Mouse (Mus musculus) kidney, postnatal 25 days (tissue): ENCODE measurements around the gene Crtam.

ENCODE experiments used
- DNase-seq, 2 experiments: peaks; one replicate each; pipeline ENCODE4 v3.0.0; 2021; ENCODE audit warnings: mixed read lengths in 2 of 2

The Crtam gene

DNA sequence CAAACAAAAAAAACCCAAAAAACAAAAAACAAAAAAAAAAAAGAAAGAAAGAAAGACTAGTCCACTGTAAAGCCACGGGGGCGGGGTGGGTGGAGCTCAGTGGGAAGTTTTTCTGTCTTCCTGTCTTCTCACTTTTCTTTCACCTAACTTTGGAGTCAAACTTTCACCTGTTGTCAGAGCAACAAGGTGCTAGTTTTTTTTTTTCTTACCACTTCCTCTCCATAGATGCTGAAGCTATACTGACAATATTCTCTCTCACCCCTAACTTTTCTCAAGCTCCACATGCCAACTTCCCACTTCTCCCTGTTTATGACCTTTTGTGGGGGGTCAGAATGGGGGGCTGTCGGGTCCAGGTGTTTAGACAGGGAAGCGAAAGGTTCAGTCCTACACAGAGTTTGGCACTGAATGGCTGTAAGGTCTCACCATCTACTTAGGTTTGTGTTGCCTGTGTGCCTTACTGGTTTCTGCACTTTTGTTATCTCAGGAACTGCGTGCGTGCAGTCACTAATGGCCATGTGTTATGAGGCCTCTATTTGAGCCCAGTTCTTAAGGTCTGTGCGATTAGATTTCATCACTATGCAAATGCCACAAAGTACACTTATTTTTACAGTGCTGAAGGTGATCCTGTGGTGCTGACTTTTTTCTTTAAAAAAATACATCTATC, 7.2 kb downstream of the Crtam start:
- no peak for DNase-seq

DNA sequence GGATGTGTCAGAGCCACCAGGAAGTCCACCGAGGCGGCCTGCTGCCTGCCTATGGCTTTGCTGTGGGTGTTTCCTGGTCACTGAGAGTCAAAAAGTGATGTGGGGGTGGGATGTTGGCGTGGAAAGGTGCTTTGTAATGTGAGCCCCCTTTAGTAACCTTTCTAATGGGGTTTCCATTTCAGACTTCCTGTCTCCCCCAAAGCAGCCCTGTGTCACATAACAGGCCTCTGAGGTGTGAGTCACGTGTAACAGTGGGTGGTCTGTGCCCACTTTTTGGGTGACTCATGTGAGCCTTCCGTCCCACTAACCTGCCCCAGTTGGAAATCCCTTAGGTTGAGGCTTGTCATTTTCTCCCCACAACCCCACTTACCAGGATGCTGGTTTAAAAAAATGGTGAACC, 10.4 kb downstream of the Crtam start:
- no peak for DNase-seq

DNA sequence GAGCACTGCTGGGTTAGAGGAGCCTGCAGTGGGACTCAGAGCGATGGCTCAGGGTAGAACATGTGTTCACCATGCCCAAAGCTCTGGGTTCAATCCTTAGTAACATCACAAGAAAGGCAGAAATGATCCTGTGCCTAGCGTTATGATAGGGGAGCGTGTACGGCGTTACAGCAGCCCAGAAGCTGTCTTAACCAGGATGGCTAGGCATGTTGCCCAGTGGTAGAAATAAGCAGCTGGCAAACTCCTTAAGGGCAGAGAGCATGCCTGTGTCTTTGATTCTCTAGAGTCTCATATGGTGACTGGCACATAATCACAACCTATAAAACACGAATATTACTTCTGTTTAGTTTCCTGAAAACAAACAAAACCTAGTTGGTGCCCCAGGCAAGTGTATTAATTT, 12.9 kb downstream of the Crtam start:
- no peak for DNase-seq

DNA sequence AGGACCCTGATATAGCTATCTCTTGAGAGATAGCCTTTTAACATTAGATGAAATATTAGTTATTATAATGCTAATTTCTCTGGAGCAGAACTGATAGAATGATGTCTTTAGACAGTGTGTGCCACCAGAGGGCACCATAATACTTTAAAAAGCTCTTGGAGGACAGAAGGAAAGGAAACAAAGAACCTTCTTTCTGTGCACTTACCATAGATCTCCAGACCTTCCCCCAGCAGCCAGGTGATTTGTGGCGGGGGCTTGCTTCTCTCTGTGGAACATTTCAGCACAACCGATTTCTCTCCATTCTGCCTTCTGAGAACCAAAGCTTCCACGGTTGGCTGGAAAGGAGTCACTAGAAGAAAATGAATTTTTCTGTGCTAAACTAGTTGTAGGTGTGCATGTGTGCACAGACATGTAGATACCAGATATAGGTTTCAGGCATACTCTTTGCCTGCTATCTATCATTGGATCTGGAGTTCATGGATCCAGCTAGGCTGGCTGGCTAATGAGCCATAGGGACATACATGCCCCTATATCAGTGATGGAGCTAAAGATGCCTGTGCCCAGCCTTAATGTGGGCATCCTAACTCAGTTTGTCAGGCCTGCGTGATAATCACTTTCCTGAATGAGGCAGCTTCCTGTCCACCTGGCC, 14.4 kb downstream of the Crtam start:
- peak in 1 of 2 experiments; percentile 73 for DNase-seq

DNA sequence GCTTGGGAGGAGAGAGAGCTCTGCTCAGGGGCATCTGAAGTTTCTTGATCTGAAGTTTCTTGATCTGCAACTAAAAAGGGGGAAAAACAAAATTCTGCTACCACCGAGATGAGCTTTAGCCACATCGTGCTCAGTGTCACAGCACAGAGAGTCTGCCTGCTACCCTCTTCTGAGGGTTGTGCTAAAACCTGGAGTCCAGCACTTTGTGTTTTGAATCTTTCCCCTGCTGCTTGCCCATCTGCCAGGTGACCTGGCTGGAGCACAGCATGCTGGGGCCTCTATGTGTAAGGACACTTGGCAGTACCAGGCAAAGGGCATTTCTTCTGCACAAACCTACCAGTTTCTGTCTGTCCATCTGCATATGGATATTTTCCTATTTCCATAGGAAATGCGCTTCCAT, 20.1 kb downstream of the Crtam start:
- no peak for DNase-seq

DNA sequence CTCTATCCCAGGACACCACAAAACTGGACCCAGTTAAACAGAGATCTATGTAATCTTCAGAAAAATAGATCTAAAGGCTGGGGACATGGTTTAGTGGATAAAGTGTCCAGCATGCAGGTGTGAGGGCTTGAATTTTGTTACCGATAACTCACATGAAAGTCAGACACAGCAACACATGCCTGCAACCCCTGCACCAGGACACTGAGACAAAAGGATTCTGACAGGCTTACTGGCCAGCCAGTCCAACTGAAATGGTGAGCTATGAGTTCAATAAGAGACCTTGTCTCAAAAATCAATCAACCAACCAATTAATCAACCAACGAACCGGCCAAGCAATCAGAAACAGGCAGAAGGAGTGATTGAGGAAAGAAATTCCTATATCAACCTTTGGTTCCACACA, 20.7 kb downstream of the Crtam start:
- no peak for DNase-seq

DNA sequence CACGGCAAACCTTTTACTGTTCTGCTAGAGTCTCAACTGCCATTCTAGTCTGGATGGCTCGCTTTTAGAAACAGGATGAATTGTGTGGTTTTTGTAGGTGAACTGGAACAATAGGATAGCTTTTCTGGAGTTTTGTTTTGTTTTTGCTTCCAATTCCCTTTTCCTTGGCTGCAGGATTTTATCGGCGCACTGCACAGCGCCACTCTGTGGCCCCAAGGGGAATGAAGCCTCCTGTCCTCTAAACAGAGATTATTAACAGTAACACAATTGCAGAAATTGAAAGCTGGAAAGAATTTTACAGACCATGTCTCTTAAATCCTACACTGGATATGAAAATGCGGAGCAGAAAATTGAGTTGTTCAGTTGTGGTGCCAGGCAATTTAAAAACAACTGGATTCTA, 21.9 kb downstream of the Crtam start:
- no peak for DNase-seq

DNA sequence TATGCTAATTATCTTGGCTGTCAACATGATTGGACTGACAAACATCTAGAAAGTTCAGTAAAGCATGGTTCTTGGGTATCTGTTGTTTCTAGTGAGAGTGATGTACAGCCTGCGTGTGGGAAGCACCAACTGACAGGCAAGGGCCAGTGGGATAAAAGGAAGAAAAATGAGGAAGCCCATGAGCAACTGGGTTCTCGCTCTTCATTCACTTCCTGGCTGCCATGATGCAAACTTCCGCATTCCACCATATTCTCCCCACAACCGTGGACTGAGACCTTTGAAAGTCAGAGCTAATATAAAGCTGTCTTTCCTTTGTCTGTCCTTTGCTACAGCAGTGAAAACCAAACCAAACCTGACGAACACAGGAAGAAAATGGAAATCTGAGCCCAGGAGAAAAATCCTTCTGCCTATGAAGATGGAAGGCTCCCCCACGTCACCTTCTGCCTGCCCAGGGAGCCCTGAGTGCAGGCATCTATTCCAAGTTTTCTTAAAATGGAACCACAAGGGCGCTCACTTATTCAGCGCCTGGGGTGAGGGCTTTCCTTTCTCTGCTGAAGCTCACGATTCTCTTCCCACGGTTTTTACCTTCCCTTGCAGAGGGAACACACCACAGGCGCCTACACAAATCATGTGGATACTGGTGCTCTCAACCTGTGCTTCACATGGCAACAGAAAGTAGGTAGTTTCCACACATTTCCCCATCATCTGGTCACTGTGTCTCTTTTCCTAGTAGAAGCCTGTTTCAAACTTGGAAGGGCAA, 30.2 kb downstream of the Crtam start:
- DNase-seq = no peak

DNA sequence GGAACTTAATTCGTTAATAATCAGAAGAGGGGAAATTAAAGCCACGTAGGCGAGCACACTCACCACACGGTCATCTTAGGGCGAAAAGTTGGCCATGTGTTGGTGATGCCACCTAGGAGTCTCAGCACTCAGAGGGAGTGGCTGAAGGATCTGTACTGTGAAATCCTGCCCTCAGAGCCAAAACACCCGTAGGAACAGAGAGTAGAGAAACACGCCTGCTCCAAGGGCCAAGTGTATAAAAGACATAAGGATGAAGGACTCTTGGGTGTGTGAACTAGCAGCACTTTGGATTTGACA, 40.1 kb downstream of the Crtam start:
- DNase-seq = no peak

DNA sequence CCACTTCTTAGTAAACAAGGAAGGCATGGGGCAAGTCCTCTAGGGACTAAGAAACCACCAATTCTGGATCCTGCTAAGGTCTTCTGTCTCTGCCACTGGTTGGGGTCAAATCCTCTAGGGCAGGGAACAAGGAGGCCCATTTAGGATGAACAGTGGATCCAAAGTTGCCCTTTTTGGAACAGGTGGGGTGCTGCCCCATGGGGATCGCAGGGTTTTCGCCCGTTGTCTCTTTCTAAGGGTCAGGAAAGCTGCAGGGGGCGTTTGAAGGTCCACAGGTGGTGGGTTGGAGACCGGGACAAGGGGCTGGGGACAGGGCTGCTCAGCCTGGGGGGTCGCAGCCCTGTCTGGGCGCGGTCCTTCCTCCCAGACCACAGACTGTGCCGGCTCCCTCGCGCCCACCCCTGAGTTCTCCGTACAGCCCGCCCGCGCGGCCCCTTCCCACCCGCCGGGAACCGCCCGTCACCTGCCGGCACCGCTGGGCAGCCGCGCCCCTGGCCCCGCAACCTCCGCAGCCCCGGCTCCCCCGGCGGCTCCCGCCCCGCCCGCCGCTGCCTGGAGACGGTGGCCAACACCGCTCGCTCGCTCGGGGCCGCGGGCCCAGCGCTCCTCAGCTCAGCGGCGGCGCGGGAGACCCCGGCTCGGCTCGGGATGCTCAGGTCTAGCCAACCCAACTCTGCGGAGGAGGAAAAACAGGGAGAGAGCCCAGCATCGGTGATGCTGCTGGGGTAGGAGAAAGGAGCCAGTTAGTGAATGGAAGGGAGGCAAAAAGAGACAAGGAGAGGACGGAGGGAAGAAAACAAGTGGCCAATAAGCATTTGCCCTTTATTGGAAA, 40.6 kb downstream of the Crtam start, which contains the start of gene Jhy:
Jhy (minus strand) TSS at position 533 of the 832 bp plus-strand sequence.
- no peak for DNase-seq

DNA sequence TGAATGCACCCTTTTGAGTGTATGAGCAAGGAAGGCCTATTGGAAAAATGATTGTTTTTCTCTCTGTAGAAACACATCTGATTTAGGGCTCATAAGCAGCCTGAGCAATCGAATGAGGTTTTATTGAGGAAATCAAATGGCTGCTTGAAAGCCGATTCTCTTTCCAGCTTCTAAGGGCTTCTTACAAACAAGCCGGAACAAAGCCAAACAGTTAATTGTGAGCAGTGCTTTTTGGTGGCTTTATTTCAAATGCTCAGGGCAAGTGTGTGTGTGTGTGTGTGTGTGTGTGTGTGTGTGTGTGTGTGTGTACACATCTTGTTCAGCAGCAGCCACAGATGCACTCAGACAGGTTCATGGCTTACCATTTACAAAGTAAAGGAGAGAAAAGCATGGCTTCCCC, 43.0 kb downstream of the Crtam start:
- no peak for DNase-seq

DNA sequence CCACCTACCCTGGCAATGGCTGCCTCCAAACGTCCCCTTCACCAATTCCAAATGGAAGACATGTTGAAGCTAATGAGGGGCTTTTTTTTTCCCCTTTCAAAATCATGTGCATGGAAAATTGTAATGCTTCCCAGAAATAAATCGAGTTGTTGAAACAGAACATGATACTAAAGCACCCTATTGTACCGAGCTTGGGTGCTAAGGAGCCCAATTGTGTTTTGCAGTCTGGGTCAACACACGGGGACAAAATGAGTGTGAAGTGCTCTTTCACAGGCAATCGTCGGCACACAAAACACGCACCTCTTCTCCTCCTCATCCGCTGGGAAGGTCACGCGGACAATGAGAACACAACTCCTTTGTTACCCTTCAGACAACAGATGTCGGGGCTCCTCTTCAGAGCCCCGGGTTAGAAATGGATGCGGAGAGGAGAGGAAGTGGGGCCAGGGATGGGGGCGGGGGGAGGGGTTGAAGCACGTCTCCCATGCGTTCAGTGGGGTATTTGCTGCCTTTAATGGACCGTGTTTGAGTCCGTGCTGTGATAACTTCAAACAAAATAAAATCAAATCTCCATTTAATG, 55.3 kb downstream of the Crtam start:
- DNase-seq = no peak

DNA sequence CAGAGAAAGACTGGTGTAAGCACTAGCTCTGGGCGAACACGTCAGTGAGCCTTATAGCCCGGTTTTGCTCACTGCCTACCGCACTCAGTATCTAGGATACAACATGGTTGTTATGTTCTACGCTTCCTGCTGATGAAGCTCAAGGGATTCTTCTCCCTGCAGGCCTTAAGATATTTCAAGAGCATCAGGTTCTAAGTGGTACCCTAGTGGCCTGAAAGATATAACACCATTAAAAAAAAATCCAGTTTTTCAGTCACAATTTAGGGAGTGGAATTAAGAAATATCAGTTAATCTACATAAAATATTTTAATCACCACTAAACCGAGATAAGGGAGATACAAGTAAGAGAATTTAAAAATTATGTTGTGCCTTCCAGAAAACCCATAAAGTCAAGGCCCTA, 56.0 kb downstream of the Crtam start:
- no peak for DNase-seq

DNA sequence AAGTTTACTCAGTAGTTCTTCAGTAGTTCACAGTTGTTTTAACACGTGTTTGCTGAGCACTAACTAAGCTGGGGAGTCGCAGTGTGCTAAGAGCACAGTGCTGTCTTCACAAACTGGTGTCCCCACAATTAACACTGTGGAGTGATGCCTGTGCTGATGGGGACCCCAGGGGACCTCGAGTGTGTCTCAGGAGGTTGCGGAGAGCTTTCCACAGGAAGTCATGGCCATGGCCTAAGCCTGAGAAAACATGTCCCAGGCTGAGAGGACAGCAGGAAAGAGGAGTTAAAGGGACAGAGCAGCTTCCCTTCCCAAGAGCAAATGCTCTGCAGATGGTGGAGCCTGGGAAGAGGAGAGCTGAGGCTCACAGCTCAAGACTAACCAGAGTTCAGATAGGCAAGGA, 57.3 kb downstream of the Crtam start:
- peak in 1 of 2 experiments; percentile 40 for DNase-seq

DNA sequence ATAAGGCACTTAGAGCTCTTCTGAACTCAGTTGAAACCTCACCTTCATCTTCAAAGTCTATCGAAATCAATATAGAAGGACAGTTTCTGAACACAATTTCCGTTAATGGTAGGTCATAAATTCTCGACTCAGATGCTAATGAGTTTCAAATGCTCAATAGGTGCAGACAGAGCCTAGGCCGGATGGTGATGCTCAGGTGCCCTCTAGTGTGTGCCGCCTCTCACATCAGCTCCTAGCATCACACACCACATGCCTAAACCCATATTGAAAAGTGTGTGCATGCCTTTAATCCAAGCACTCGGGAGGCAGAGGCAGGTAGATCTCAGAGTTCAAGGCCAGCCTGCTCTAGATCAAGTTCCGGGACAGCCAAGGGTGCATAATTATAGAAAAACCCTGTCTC, 67.0 kb downstream of the Crtam start:
- DNase-seq = peak in 1 of 2 experiments; percentile 4

DNA sequence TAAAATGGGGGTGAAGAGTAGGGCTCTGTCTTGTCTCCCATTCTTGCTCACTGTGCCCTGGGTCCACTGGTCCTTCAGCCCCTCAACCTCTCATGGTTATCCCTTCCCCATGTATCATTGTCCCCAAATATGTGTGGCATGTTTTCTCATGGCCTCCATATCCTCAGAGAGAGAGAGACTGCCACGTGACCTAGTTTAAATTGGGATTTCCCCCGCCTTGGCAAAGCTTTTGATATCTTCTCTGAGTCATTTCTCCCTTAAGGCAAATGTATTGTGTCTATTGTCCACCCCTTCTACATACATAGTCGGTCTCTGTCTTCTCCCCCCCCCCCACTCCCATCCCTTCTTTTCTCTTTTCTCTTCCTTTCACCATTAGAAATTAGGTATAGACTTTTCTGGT, 71.1 kb downstream of the Crtam start:
- DNase-seq = no peak

DNA sequence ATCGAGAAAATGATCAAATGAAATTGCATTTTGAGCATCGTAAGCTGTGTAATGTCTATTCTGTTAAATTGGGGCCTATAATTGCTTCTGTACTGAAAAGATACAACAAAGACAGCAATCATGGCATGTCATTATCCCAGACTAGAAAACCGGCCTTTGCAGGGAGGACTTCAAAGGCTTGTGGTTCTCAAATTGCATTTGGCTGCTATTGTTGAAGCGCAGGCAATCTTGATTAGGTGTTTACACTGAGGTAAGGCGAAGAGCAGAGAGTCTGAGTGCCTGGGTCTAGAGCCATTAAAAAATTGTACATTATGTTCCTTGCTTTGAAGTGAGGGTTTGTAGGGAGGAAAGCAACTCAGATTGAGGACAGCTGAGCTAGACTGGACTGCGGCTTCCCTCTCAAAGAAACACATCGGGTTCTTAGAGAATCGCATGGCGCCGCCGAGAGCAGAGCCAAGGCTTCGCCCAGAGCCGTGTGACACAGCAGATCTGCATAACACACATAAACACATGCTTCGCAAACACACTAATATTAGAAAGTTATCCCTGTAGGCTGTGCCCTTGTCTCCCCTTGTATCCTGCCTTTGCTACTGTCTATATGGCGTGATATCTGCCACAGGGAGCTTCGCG, 77.0 kb downstream of the Crtam start:
- no peak for DNase-seq
